Mouse (Mus musculus) brain, adult 2 months (tissue): Measurements from ENCODE around the gene Psg18.
A peak's percentile ranks its signal among the peaks of the same experiment; 100 is the strongest.
"Not testable (repeated sequence)": the region's sequence is repeated elsewhere in the genome, so short reads cannot be mapped to it uniquely, and the experiment has no call there.

Experiments used
- DNase-seq: peaks from one replicate; pipeline ENCODE4 v3.0.0; 2011; ENCODE audit warnings: low read depth, low spot score

The Psg18 gene

DNA sequence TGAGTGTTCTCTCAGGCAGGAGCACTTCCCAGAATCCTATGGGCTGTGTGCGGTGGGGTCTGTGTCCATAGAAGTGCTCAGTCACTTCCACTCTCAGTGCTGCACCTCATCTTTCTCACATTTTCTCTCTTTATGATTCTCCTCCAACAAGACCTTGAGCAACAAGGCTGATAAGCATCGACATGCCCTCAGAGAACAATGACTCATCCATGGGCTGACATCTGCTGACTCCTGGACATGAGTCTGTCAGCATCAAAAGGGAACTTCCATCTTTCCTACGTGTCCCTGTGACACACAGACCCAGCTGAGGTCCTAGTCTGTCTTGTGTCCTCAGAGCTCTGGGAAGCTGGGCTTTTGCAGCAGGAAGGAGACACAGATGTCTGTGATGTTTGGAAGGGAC is at the start of gene Psg18:
Gene Psg18 (minus strand): TSS at position 101 of the 400 bp plus-strand sequence.
- DNase-seq: not testable (repeated sequence)

DNA sequence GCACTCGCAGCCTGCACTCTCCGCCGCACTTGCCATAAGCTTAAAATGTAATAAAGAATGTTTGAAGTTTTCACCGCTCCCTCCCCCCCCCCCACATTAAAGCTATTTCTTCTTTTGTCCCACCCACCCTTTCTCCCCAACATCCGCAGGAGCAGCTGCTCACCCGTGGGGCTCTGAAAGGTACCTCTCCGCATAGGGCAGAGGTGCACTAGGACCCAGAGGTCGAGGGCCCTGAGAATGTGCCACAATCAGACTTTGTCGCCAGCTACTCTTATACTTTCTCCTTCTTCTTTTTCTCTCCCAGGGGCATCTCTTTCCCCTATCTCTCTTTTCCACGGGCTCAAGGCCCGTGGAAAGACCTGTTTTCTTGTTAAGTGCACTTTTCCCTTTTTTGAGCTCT is 48.6 kb upstream of the Psg18 start:
- DNase-seq: no peak

DNA sequence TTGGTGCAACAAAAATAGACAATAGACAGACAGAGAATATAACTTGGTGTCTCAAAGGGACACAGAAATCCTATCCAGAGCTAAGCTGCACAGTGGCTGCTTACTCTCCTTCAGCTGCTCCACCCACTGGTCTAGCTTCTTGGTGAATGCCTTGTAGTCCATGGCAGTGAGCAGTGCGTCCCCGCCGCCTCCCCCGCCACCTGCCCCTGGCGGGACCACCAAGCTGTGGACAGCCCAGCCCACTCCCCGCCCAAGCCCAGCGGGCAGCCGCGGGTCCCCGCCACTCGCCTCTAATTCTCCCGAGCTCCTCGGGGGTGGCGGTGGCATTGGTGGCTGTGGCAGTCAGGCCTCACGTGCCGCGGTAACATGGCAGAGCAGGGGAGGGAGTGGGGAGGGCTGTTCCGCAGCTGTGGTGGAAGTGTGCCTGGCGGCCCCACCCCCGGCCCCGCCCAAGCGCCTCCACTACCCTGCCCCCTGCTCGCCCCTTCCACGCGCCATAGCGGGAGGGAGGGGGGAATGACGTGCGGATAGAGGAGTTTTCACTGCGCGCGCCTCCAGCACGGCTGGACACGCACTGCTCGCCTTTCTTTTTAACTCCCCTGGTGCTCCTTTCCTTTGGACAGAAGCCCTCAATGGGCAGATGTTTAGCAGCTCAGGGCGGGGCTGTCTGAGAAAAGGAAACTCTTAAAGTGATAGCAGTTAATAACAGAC is 47.9 kb upstream of the Psg18 start:
- DNase-seq: peak; percentile 15

DNA sequence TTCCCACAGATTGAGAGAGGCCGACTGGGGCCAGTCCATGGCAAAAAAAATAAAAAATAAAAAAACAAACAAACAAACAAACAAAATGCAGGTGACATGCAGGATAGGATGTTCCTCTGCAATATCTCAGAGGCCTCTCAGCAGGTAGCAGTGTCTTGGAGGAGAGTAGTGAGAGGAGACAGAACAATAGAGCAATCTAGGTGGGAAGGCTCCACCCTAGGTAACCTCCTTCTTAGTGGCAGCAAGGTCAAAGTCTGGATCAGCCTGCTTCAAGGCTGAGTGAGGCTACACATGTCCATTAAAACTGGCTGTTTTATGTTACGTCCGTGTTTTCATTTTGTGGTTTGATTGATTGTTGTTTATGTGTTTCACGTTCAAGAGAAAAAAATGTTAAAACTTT is 36.7 kb upstream of the Psg18 start:
- not testable (repeated sequence) for DNase-seq

DNA sequence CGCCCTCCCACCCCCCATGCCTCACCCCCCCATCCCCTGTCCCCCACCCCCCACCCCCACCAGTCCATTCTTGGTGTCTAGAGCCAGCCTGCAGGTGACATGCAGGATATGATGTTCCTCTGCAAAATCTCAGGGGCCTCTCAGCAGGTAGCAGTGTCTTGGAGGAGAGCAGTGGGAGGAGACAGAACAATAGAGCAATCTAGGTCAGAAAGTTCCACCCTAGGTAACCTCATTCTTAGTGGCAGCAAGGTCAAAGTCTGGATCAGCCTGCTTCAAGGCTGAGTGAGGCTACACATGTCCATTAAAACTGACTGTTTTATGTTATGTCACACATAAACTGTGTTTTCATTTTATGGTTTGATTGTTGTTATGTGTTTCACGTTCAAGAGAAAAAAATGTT is 23.5 kb upstream of the Psg18 start:
- DNase-seq: no peak

DNA sequence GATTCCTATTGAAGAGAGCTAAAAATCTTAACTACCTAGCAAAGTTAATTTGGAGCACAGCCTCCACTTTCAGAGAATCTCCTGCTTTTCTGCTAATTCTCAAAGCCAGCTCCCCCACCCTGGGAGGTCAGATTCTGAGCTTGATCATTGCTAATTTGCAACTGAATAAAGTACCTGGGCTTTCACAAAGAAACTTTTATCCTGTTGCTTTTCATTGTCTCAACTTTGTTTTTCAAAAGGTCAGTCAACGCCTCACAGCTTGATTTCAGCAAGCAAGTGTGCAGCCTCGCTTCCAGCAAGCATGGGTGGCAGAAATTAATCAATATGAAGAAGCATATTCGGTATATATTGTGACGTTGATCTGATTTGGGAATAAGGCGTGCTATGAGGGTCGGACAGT is 19.4 kb downstream of the Psg18 start:
- DNase-seq: not testable (repeated sequence)
